Mouse (Mus musculus) embryonic facial prominence, embryonic 11.5 days (tissue): ENCODE measurements around the gene Cptp. TPM values are rescaled to one million over a fixed set of nuclear protein-coding genes. Genes with fewer than 3 reads are reported as not detected.
A peak's percentile ranks its signal among the peaks of the same experiment; 100 is the strongest.

Experiments
- ATAC-seq: fragments of 200-750 bp; cut with Nextera tagmentation; replicated peaks from 2 replicates; pipeline ENCODE4 v1.8.0; 2017; ENCODE audit warnings: low read depth; ENCODE audit not compliant: insufficient number of reproducible peaks, low FRiP score, low TSS enrichment
- DNase-seq: peaks from one replicate; pipeline ENCODE4 v3.0.0-alpha.2; 2015; ENCODE audit warnings: low spot score
- H3K27ac ChIP-seq: fragments of 300-500 bp; sonication (generic); replicated peaks from 2 replicates; pipeline ENCODE4 v1.5.1; 2014; ENCODE audit warnings: mild to moderate bottlenecking, low read depth, low read length, control low read depth
- H3K27me3 ChIP-seq: fragments of 300-500 bp; sonication (generic); 2 replicates; pipeline ENCODE4 v1.6.1; 2014; ENCODE audit warnings: mild to moderate bottlenecking, low read length, moderate library complexity, mixed read lengths; ENCODE audit not compliant: control insufficient read depth, insufficient read depth
- H3K36me3 ChIP-seq: fragments of 300-500 bp; sonication (generic); replicated peaks from 2 replicates; pipeline ENCODE4 v1.6.1; 2014; ENCODE audit warnings: low read depth, mild to moderate bottlenecking, low read length, moderate library complexity, mixed read lengths; ENCODE audit not compliant: control insufficient read depth, insufficient read depth
- H3K4me1 ChIP-seq: fragments of 300-500 bp; sonication (generic); 2 replicates; pipeline ENCODE4 v1.6.1; 2014; ENCODE audit warnings: low read length, mixed read lengths; ENCODE audit not compliant: control insufficient read depth, insufficient read depth
- H3K4me2 ChIP-seq: fragments of 300-500 bp; sonication (generic); 2 replicates; pipeline ENCODE4 v1.6.1; 2014; ENCODE audit warnings: low read depth, mild to moderate bottlenecking, control low read depth, low read length, moderate library complexity
- H3K4me3 ChIP-seq: fragments of 300-500 bp; sonication (generic); 2 replicates; pipeline ENCODE4 v1.5.1; 2014; ENCODE audit warnings: low read depth, low read length, control low read depth
- H3K9ac ChIP-seq: fragments of 300-500 bp; sonication (generic); replicated peaks from 2 replicates; pipeline ENCODE4 v1.6.1; 2014; ENCODE audit warnings: mild to moderate bottlenecking, control low read depth, low read length
- H3K9me3 ChIP-seq: fragments of 300-500 bp; sonication (generic); replicated peaks from 2 replicates; pipeline ENCODE4 v1.6.1; 2016; ENCODE audit warnings: mild to moderate bottlenecking, low read length, inconsistent platforms, mixed read lengths; ENCODE audit not compliant: control insufficient read depth
- WGBS: fragments of 180-500 bp; shearing (Covaris S2); extraction: QIAGEN DNeasy Blood & Tissue Kit; methylation state at CpG from one replicate; pipeline ENCODE4 v1.1.7; 2014; 5-methylcytosine and 5-hydroxymethylcytosine counted together
- polyA plus RNA-seq: library from polyadenylated mRNA; unstranded; fragments of >200 nt; fragmentation: Nextera tagmentation; extraction: Ambion mirVana; gene quantifications from 2 replicates; pipeline ENCODE4 v1.2.1, GENCODE M21; 2014

Gene Cptp
- polyA plus RNA-seq, 1 experiment from 2014 or later: 18.3 TPM

DNA sequence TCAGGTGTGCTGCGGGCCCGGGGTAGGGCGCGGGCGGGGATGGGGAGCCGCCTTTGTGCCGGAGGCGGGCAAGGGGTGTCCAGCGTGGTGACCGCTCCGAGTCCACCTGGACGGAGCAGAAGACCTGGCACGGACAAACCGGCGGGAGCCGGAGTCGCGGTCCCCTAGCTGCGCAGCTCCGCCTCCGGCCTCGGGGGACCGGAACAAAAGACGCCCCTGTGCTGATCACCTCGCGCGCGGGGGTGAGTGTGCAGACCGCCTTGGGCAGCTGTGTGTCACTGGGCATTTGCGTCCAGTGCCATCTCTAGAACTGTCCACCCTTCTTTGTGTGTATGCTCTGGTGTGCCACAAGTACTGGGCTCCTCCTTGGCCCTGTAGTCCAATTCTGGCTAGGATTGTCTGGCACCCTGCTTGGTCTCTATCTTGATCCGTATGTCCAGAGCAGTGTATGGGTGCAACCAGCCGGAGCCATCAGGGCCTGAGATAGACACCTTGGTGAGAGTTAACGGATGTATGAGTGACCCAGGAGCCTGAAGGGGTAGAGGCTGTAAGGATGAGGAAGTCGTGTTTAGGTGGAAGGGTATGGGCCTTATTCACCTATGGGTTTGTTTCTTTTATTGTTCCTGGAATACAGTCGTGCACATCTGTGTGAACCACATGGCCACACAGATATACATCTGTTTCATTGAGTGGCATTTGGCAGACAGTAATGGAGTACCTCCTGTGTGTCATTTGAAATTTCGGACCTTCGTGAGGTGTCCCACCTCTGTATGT lies 23.4 kb upstream of the Cptp start:
- ATAC-seq: peak; percentile 53
- H3K4me1 ChIP-seq: peaks cover 4% of the 10 kb centered on the region
- peak overlapping the region; percentile 86 for H3K4me3 ChIP-seq
- peak overlapping the region; percentile 97 for H3K4me2 ChIP-seq
- WGBS: 6% methylated on average over 37 of the region's 37 CpGs
- H3K27me3 ChIP-seq: no peaks in the 10 kb centered on the region
- H3K9me3 ChIP-seq: no peaks in the 10 kb centered on the region
- H3K9ac ChIP-seq: peak overlapping the region; percentile 83
- H3K27ac ChIP-seq: peak overlapping the region; percentile 90; the same call in 1 of the 2 replicates
- DNase-seq: peak; percentile 34
- peaks cover 4% of the 10 kb centered on the region for H3K36me3 ChIP-seq

DNA sequence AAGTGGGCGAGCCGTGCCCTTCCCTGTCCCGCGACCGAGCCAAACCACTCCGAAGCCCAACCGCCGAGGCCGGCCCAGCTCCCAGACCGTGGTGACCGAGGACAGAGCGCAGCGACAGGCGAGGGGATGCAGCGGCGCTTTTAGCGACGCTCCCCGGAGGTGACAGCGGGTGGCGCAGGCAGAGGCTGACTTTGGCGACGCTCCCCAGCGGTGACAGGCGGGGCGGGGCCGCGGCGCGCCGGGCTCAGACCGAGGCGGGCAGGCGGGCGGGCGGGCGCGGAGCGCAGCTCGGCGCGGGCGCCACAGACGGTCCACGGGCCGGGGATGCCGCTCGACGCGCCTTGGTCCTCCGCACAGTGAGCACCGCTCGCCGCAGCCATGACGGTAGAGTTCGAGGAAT lies 22.8 kb upstream of the Cptp start:
- H3K27ac ChIP-seq: peak overlapping the region; percentile 90
- DNase-seq (peak; percentile 88), ATAC-seq (peak; percentile 85)
- peaks cover 4% of the 10 kb centered on the region for H3K4me1 ChIP-seq
- peaks cover 4% of the 10 kb centered on the region for H3K36me3 ChIP-seq
- under 1% methylated on average over 53 of the region's 56 CpGs for WGBS
- H3K27me3 ChIP-seq: no peaks in the 10 kb centered on the region
- H3K4me2 ChIP-seq: peak overlapping the region; percentile 97
- peak overlapping the region; percentile 83 for H3K9ac ChIP-seq
- peak overlapping the region; percentile 86 for H3K4me3 ChIP-seq
- H3K9me3 ChIP-seq: no peaks in the 10 kb centered on the region

GRCm38 (mm10) chr4:155891551-155892001 lies 22.3 kb upstream of the Cptp start, which contains the start of the genes Pusl1 and Acap3:
Gene Pusl1 (minus strand): TSS chr4:155891781.
Gene Acap3 (plus strand): TSS chr4:155891822.
- peak; percentile 76 for ATAC-seq
- peak within 1 kb of the TSS; percentile 83 for H3K9ac ChIP-seq
- peak; percentile 97 for DNase-seq
- no peaks in the 10 kb centered on the region for H3K9me3 ChIP-seq
- H3K27me3 ChIP-seq: no peaks in the 10 kb centered on the region
- under 1% methylated on average over 52 of the region's 52 CpGs for WGBS
- H3K4me3 ChIP-seq: peak within 1 kb of the TSS; percentile 86
- H3K27ac ChIP-seq: peak within 1 kb of the TSS; percentile 90
- peaks cover 4% of the 10 kb centered on the region for H3K4me1 ChIP-seq
- H3K4me2 ChIP-seq: peak within 1 kb of the TSS; percentile 97
- H3K36me3 ChIP-seq: peaks cover 6% of the 10 kb centered on the region

DNA sequence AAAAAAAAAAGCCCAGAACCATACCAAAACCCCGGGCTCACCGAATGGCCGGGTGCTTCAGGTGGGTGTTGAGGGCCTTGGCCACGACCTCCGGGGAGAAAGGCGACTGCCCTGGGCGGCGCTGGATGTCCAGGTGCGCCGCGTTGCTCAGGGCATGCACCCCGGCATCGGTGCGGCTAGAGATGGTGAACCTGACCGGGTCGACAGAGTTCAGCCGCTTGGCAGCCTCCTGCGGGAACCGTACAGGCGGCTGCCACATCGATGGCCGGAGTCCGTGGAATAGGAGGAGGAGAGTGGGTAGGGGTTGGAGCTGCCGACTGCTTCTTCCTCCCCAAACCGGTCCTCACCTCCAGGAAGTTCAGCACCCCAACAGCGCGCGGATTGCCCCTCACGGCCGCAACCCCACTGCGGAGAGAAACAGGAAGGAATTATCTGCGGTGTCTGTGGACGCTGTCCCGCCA lies 21.8 kb upstream of the Cptp start:
- H3K27me3 ChIP-seq: no peaks in the 10 kb centered on the region
- WGBS: under 1% methylated on average over 34 of the region's 34 CpGs
- peaks cover 8% of the 10 kb centered on the region for H3K36me3 ChIP-seq
- H3K4me3 ChIP-seq: peak overlapping the region; percentile 86
- H3K9me3 ChIP-seq: no peaks in the 10 kb centered on the region
- ATAC-seq (no peak), DNase-seq (no peak)
- peaks cover 4% of the 10 kb centered on the region for H3K4me1 ChIP-seq
- no peak overlapping the region for H3K27ac ChIP-seq
- H3K4me2 ChIP-seq: peak overlapping the region; percentile 97
- H3K9ac ChIP-seq: peak overlapping the region; percentile 77

- H3K4me1 ChIP-seq: peaks cover 2% of the 10 kb centered on the region
- H3K27me3 ChIP-seq: no peaks in the 10 kb centered on the region
- no peak overlapping the region for H3K4me3 ChIP-seq
- no peaks in the 10 kb centered on the region for H3K9me3 ChIP-seq
- H3K9ac ChIP-seq: no peak overlapping the region
- no peak overlapping the region for H3K27ac ChIP-seq
- ATAC-seq: no peak
- no peak for DNase-seq
- no peak overlapping the region for H3K4me2 ChIP-seq
- H3K36me3 ChIP-seq: peaks cover 8% of the 10 kb centered on the region
- 84% methylated on average over 5 of the region's 5 CpGs for WGBS
These were observed 20.1 kb upstream of the Cptp start for GRCm38 (mm10) chr4:155889316-155889715.

GRCm38 (mm10) chr4:155888181-155888580 lies 18.9 kb upstream of the Cptp start:
- ATAC-seq: no peak
- Histone ChIP-seq H3K4me2 (no peak overlapping the region), H3K9me3 (no peaks in the 10 kb centered on the region), H3K9ac (no peak overlapping the region), H3K27me3 (no peaks in the 10 kb centered on the region), H3K27ac (no peak overlapping the region), H3K4me1 (no peaks in the 10 kb centered on the region; the same call in 1 of the 2 replicates), H3K36me3 (peaks cover 8% of the 10 kb centered on the region), H3K4me3 (no peak overlapping the region)
- 94% methylated on average over 9 of the region's 9 CpGs for WGBS
- no peak for DNase-seq

DNA sequence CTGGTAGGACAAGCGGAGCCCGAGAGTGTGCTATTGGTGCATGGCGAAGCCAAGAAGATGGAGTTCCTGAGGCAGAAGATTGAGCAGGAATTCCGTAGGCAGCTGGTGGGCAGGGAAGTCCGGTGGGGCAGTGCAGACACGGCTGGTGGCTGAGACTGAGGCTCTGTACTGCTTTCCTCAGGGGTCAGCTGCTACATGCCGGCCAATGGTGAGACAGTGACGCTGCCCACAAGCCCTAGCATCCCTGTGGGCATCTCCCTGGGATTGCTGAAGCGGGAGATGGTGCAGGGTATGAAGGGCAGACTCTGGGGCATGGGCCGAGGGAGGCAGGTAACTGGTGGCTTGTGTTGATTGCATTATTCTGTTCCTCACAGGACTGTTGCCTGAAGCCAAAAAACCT lies 18.4 kb upstream of the Cptp start:
- 86% methylated on average over 10 of the region's 10 CpGs for WGBS
- Histone ChIP-seq H3K4me2 (no peak overlapping the region), H3K4me3 (no peak overlapping the region), H3K27ac (no peak overlapping the region), H3K36me3 (peaks cover 8% of the 10 kb centered on the region), H3K4me1 (no peaks in the 10 kb centered on the region; the same call in 1 of the 2 replicates), H3K9me3 (no peaks in the 10 kb centered on the region), H3K27me3 (no peaks in the 10 kb centered on the region), H3K9ac (no peak overlapping the region)
- no peak for ATAC-seq
- no peak for DNase-seq

GRCm38 (mm10) chr4:155886330-155886729 lies 17.1 kb upstream of the Cptp start:
- H3K36me3 ChIP-seq: peaks cover 8% of the 10 kb centered on the region
- WGBS: 96% methylated on average over 5 of the region's 5 CpGs
- ATAC-seq (no peak), DNase-seq (no peak)
- no peaks in the 10 kb centered on the region; the same call in 1 of the 2 replicates for H3K4me1 ChIP-seq
- no peak overlapping the region for H3K27ac ChIP-seq
- no peaks in the 10 kb centered on the region for H3K27me3 ChIP-seq
- no peak overlapping the region for H3K9ac ChIP-seq
- no peak overlapping the region for H3K4me3 ChIP-seq
- H3K9me3 ChIP-seq: no peaks in the 10 kb centered on the region
- no peak overlapping the region for H3K4me2 ChIP-seq
